Mouse (Mus musculus) E14TG2a.4 (cell line): ENCODE results near the gene Npl.

Experiments
- H3K27me3 ChIP-seq: 2 replicates; pipeline ENCODE4 v1.6.1; 2014; ENCODE audit warnings: low read length, control low read depth; ENCODE audit not compliant: insufficient read depth
- H3K36me3 ChIP-seq: 2 replicates; pipeline ENCODE4 v1.6.1; 2014; ENCODE audit warnings: low read length, control low read depth; ENCODE audit not compliant: insufficient read depth
- H3K4me1 ChIP-seq: replicated peaks from 2 replicates; pipeline ENCODE4 v1.6.1; 2014; ENCODE audit warnings: low read depth, low read length, control low read depth
- H3K4me3 ChIP-seq: replicated peaks from 2 replicates; pipeline ENCODE4 v1.5.1; 2014; ENCODE audit warnings: mild to moderate bottlenecking, low read length
- H3K9me3 ChIP-seq: 2 replicates; pipeline ENCODE4 v1.6.1; 2014; ENCODE audit warnings: low read length, control low read depth
- CTCF ChIP-seq: conservative IDR thresholded peaks from 2 replicates; pipeline ENCODE4 v1.5.1; 2014; ENCODE audit warnings: low read length
- NANOG ChIP-seq: IDR thresholded peaks from 2 replicates; pipeline ENCODE4 v1.6.1; 2014; ENCODE audit warnings: borderline replicate concordance, low read length, mixed read lengths
- POU5F1 ChIP-seq: IDR thresholded peaks from 2 replicates; pipeline ENCODE4 v1.6.1; 2014; ENCODE audit warnings: low read length, borderline replicate concordance

The Npl gene

DNA sequence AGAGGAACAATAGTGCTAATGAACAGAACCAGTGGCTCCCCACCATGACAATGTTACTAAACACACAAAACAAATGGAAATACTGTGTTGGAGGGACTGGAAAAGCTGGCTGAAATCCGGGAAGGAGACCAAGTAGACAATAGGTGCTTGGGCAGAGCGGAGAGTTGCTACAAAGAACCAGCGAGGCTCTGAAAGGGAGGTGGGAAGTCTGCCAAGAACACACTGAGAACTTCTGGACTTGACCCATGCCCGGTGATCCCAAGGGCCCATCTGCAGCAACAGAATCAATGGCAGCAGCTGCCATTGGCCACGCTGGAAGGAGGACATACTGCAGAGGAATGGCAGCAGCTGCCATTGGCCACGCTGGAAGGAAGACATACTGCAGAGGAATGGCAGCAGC is 43.6 kb downstream of the Npl start:
- no peak overlapping the region for H3K4me3 ChIP-seq
- H3K9me3 ChIP-seq, result no peaks in the 10 kb centered on the region
- peaks cover 44% of the 10 kb centered on the region for H3K4me1 ChIP-seq
- H3K36me3 ChIP-seq, result no peaks in the 10 kb centered on the region
- TF ChIP-seq CTCF, result no peak
- no peak for TF ChIP-seq NANOG
- no peak for TF ChIP-seq POU5F1
- no peaks in the 10 kb centered on the region for H3K27me3 ChIP-seq

DNA sequence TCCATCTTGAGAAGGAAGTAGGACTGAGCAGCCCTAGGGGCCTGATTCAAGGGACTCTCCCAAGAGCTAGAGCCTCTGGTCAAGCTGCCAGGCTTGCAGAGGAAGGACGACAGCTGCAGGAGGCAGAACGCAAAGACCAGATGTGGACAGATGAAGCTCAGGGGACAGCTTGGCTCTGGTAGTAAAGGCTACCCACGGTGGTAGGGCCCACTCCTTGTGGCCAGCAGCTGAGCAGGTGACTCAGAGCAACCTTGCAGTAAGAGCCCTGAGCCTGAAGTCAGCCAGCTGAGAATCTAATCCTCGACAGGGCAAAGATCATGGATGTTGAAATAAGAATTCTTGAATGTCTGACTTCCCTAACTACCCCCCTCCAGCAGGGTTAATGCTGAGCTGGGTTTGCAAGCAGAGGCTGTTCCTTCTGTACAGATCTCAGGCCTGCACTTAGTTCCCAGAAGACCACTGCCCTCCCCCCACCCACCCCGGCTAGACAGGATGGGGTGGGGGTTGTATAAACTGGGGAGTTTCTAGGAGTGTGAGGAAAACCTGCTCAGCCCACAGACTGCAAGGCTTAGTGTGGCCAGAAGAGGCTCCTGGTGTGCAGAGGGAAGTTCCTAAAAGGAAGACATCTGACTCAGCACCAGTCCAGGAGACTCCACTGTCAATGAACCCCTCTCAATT is 48.1 kb downstream of the Npl start:
- Histone ChIP-seq H3K9me3 (no peaks in the 10 kb centered on the region), H3K4me3 (peak overlapping the region; percentile 13; the same call in 1 of the 2 replicates), H3K4me1 (peaks cover 46% of the 10 kb centered on the region), H3K27me3 (no peaks in the 10 kb centered on the region), H3K36me3 (no peaks in the 10 kb centered on the region)
- 0 out of 2 replicates have a peak, but pooled peaks have one; percentile 4 for TF ChIP-seq CTCF
- TF ChIP-seq POU5F1, result no peak
- no peak for TF ChIP-seq NANOG

DNA sequence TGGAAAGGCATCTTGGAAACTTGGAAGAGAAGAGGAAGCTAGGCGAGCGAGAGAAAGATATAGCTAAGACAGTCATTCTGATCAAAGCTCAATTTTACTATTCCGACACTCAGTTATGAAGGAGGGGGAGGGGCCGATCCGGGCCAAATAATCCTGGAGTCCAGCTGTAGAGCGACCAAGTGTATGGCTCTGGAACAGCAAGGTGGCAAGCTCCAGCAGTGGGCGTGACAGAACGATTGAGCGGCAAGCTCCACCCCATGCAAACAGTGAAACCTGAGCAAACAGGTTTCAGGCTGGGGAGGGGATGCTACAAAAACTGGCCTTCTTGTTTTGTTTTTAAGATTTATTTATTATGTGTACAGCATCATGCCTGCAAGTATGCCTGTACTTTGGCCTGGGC is 49.8 kb downstream of the Npl start:
- H3K9me3 ChIP-seq, result no peaks in the 10 kb centered on the region
- peaks cover 64% of the 10 kb centered on the region for H3K4me1 ChIP-seq
- H3K27me3 ChIP-seq, result no peaks in the 10 kb centered on the region
- no peak overlapping the region for H3K4me3 ChIP-seq
- H3K36me3 ChIP-seq, result no peaks in the 10 kb centered on the region
- TF ChIP-seq POU5F1, result no peak
- no peak for TF ChIP-seq CTCF
- TF ChIP-seq NANOG, result no peak

DNA sequence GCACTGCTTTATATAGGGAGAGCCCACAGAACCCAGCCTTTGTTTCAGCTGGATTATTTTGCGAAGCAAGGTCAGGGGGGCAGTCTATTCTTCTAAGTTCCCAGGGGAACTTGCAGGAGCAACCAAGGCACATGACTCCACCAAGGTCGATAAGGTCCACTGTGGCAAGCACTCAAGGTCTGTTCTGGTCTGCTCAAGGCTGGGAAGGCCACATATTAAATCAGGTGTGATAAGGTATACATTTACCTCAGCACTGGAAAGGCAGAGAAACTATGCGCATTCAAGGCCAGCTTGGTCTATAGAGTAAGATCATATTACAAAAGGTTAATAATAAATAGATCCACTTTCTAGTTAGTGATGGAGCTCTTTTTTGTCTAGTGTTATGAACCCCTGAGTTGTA is 53.8 kb downstream of the Npl start:
- peaks cover 76% of the 10 kb centered on the region for H3K4me1 ChIP-seq
- no peak overlapping the region for H3K4me3 ChIP-seq
- H3K9me3 ChIP-seq, result no peaks in the 10 kb centered on the region
- H3K36me3 ChIP-seq, result no peaks in the 10 kb centered on the region
- H3K27me3 ChIP-seq, result no peaks in the 10 kb centered on the region
- TF ChIP-seq CTCF, result no peak
- no peak for TF ChIP-seq POU5F1
- TF ChIP-seq NANOG, result no peak

DNA sequence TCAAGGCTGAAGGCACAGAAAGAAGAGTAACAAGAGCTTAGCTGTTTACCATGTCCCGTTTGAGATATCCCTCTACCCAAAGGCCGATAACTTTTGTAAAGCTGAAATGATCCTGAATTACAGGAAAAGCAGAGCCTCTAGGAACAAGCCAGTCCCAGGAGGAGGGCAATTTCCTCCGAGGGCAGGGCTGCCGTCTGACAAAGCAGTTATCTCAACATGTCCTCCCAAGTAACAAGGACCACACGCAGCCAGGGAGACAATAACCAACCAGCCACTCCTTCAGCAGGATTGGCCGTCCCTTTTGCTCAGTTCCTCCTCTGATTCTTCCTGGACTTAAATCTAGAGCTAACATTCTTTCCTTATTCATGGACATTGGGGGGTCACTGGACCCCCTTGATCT is 55.9 kb downstream of the Npl start:
- H3K27me3 ChIP-seq, result no peaks in the 10 kb centered on the region
- peaks cover 86% of the 10 kb centered on the region for H3K4me1 ChIP-seq
- H3K4me3 ChIP-seq, result peak overlapping the region; percentile 39
- TF ChIP-seq CTCF (no peak), NANOG (0 out of 2 replicates have a peak, but pooled peaks have one; percentile 10)
- no peaks in the 10 kb centered on the region for H3K9me3 ChIP-seq
- H3K36me3 ChIP-seq, result no peaks in the 10 kb centered on the region

DNA sequence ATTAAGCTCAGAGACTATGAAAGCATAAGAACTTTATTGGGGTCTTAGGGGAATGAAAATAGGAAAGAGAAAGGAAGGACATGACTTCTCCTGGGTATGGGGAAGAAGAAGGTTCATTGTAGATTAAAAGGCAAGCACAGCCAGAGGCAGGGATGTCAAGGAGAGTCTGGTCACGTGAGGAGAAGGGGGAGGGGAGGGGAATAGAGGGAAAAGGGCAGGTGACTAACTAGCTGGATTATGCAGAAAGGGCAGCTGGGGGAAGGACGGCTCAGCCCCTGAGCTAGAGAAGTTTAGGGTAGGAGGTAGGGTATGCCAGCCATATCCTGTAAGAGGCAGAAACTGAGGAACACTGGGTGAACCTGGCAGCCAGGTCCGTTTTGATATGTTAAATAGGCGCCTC is 56.5 kb downstream of the Npl start:
- Histone ChIP-seq H3K9me3 (no peaks in the 10 kb centered on the region), H3K4me1 (peaks cover 92% of the 10 kb centered on the region), H3K4me3 (peak overlapping the region; percentile 39), H3K27me3 (no peaks in the 10 kb centered on the region), H3K36me3 (no peaks in the 10 kb centered on the region)
- TF ChIP-seq POU5F1 (no peak), NANOG (no peak), CTCF (no peak)

DNA sequence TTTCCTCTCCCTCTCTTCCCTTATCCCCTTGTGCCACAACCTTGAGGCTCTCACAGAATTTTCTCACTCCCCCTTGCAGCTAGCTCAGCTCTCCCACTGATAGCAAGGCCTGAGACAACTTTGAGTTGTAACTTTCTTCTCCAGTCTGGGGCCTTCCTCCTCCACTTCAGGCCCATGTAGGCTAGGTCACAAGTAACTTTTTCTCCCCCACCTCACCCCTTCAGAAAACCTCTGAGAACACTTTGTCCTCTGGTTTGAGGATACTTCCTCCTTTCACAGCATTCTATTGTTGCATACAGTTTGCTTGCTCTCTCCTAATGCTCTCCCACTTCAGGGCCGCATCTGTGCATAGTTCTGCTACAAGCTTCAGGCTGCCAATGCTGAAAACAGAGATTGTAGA is 58.0 kb downstream of the Npl start:
- no peaks in the 10 kb centered on the region for H3K36me3 ChIP-seq
- peaks cover 89% of the 10 kb centered on the region for H3K4me1 ChIP-seq
- TF ChIP-seq CTCF (no peak), POU5F1 (no peak), NANOG (no peak)
- no peaks in the 10 kb centered on the region for H3K9me3 ChIP-seq
- H3K4me3 ChIP-seq, result 0 out of 2 replicates have a peak overlapping the region, but pooled peaks have one; percentile 29
- no peaks in the 10 kb centered on the region for H3K27me3 ChIP-seq

DNA sequence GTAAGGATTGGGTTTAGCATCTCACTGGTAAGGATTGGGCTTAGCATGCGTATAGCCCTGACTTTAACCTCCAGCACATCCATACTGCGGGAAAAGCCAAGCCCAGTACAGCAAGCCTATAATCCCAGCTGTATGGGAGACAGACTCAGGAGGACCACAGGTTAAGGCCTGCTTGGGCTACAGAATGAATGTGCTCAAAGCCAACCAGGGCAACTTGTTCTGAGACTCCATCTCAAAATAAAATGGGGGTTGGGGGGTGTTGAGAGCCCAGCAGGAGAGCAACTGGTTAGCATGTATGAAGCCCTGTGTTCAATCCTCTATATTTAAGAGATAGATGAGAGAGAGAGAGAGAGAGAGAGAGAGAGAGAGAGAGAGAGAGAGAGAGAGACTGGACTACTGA is 58.5 kb downstream of the Npl start:
- Histone ChIP-seq H3K36me3 (no peaks in the 10 kb centered on the region), H3K9me3 (no peaks in the 10 kb centered on the region), H3K4me1 (peaks cover 85% of the 10 kb centered on the region), H3K4me3 (0 out of 2 replicates have a peak overlapping the region, but pooled peaks have one; percentile 20), H3K27me3 (no peaks in the 10 kb centered on the region)
- no peak for TF ChIP-seq CTCF
- TF ChIP-seq POU5F1, result no peak
- no peak for TF ChIP-seq NANOG

DNA sequence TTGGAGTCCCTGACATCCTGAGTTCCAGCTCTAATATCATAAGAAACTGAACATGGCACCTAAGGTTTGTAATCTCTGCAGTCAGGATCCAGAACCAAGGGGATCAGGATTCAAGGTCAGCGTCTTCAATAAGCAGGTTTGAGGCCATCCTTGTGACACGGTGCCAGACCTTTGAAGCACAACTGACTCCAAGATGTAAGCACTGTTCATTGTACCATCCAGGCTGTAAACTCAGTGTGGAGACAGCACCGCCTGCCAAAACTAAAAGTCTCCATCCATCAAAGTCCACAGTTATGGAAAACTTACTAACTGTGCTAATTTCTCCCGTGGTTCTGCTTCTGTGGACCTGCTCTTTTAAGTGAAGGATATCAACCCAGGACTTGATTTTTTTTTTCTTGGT is 59.9 kb downstream of the Npl start:
- H3K27me3 ChIP-seq, result no peaks in the 10 kb centered on the region
- H3K4me1 ChIP-seq, result peaks cover 77% of the 10 kb centered on the region
- 0 out of 2 replicates have a peak overlapping the region, but pooled peaks have one; percentile 14 for H3K4me3 ChIP-seq
- peaks cover 8% of the 10 kb centered on the region for H3K36me3 ChIP-seq
- H3K9me3 ChIP-seq, result no peaks in the 10 kb centered on the region
- TF ChIP-seq NANOG (no peak), CTCF (no peak), POU5F1 (no peak)
